In genomic region chr2:74452679-74453078, GRCm38 (mm10) we compare ENCODE assay signal across 15 mouse cellular contexts.
"Had no signal": no experiment of that assay in that cellular context is flagged by ENCODE, and none has a peak within 500 bp of the region (broad histone marks: within the 10 kb centered on the region; RNA-seq: fewer than 3 reads in every experiment).

No protein-coding gene starts in this region.

- H3K27ac ChIP-seq: liver, embryonic 13.5 days; midbrain, embryonic 15.5 days had no signal

- H3K36me3 ChIP-seq: liver, embryonic 13.5 days; midbrain, embryonic 15.5 days; neural tube, embryonic 13.5 days had no signal

- DNase-seq: kidney, adult 18-20 months; kidney, adult 9 months; kidney, postnatal 14 days; kidney, postnatal 4 days; left cerebral cortex, postnatal 4 days; liver, embryonic 13.5 days; lung, adult 2 months; lung, postnatal 14 days; lung, postnatal 4 days; retina, postnatal 1 day; right cerebral cortex, postnatal 25 days; thymus, adult 18-20 months; thymus, postnatal 36 days had no signal

- H3K4me1 ChIP-seq: liver, embryonic 13.5 days had no signal

- H3K27me3 ChIP-seq: liver, embryonic 13.5 days had no signal

- H3K9ac ChIP-seq: liver, embryonic 13.5 days; midbrain, embryonic 15.5 days; neural tube, embryonic 13.5 days had no signal

- H3K9me3 ChIP-seq: liver, embryonic 13.5 days; midbrain, embryonic 15.5 days; neural tube, embryonic 13.5 days had no signal

- H3K4me3 ChIP-seq: liver, embryonic 13.5 days; midbrain, embryonic 15.5 days; neural tube, embryonic 13.5 days had no signal

- ATAC-seq: midbrain, embryonic 15.5 days had no signal

- H3K4me2 ChIP-seq: liver, embryonic 13.5 days; midbrain, embryonic 15.5 days; neural tube, embryonic 13.5 days had no signal
